Mouse (Mus musculus) bone marrow, adult 2 months (tissue): ENCODE results near the gene Lhx3.

Experiments used
- CTCF ChIP-seq: fragments of 200-500 bp; IDR thresholded peaks from 2 replicates; pipeline ENCODE4 v1.5.1; 2011; ENCODE audit warnings: low read length, control low read depth; ENCODE audit not compliant: control insufficient read depth, insufficient read depth
- POLR2A ChIP-seq: fragments of 200-500 bp; IDR thresholded peaks from 2 replicates; pipeline ENCODE4 v1.6.1; 2011; ENCODE audit warnings: low read depth, mild to moderate bottlenecking, control low read depth, low read length, borderline replicate concordance; ENCODE audit not compliant: control insufficient read depth

GRCm38 (mm10) chr2:26254816-26255215 lies 46.7 kb upstream of the Lhx3 start:
- TF ChIP-seq CTCF = no peak
- no peak for TF ChIP-seq POLR2A
